ENCODE assay signal across 13 mouse cellular contexts in genomic region chr10:117144628-117145027, GRCm38 (mm10). TPM values are rescaled to one million over a fixed set of nuclear protein-coding genes. Genes with fewer than 3 reads are reported as not detected.
A peak's percentile ranks its signal among the peaks of the same experiment; 100 is the strongest.
DNase-seq lines count a peak whose midpoint lies in the region; ATAC-seq and TF ChIP-seq lines count a peak whose summit lies in the region.
"Had no signal": no experiment of that assay in that cellular context is flagged by ENCODE, and none has a peak within 500 bp of the region (broad histone marks: within the 10 kb centered on the region; RNA-seq: fewer than 3 reads in every experiment).

No protein-coding gene starts in this region.

- H3K36me3 ChIP-seq in heart, embryonic 13.5 days, result no peaks in the 10 kb centered on the region
- no peaks in the 10 kb centered on the region for H3K36me3 ChIP-seq in liver, adult 2 months (ENCODE audit: control insufficient read depth, insufficient read depth, low read length)
- H3K36me3 ChIP-seq in macrophage (ENCODE audit: inconsistent target), result no peaks in the 10 kb centered on the region

- H3K27ac ChIP-seq in heart, embryonic 13.5 days (replicated peaks), result peak overlapping the region; percentile 79
- H3K27ac ChIP-seq in liver, adult 2 months (replicated peaks; ENCODE audit: insufficient read depth, low read depth, low read length), result peak overlapping the region; percentile 39
- H3K27ac ChIP-seq in embryonic fibroblast, embryonic 13.5 days (ENCODE audit: insufficient read depth, low read length), result peak overlapping the region; percentile 15; the same call in 1 of the 2 replicates
- H3K27ac ChIP-seq in macrophage, result peak overlapping the region; percentile 24
- H3K27ac ChIP-seq: hindbrain, embryonic 10.5 days had no signal

- DNase-seq in heart, postnatal 4 days, result no peak
- peak; percentile 80 for DNase-seq in liver, adult 2 months (ENCODE audit: extremely low read depth, low read depth, low spot score)
- no peak for DNase-seq in liver
- DNase-seq in c-Kit-positive CD71-positive TER-119-positive erythroid progenitor cells, embryonic 14.5 days (ENCODE audit: low spot score), result no peak
- no peak for DNase-seq in spleen, postnatal 36 days (ENCODE audit: low spot score in 2 of 2)
- DNase-seq: adrenal gland, postnatal 36 days; cerebellum, adult 9-11 months; retina, postnatal 1 day; thymus, postnatal 14 days had no signal

- H3K27me3 ChIP-seq in heart, embryonic 13.5 days (replicated peaks), result no peaks in the 10 kb centered on the region
- H3K27me3 ChIP-seq in liver, adult 2 months (ENCODE audit: control insufficient read depth, insufficient read depth, low read length), result no peaks in the 10 kb centered on the region

- H3K9me3 ChIP-seq in heart, embryonic 13.5 days, result no peaks in the 10 kb centered on the region
- H3K9me3 ChIP-seq: hindbrain, embryonic 10.5 days had no signal

- peaks cover 67% of the 10 kb centered on the region for H3K4me1 ChIP-seq in heart, embryonic 13.5 days
- peaks cover 30% of the 10 kb centered on the region for H3K4me1 ChIP-seq in liver, adult 2 months (ENCODE audit: control insufficient read depth, insufficient read depth, low read length)
- peaks cover 12% of the 10 kb centered on the region for H3K4me1 ChIP-seq in embryonic fibroblast, embryonic 13.5 days (ENCODE audit: control insufficient read depth, insufficient read depth, low read length)

- 36% methylated on average over 6 of the region's 6 CpGs for WGBS in heart, embryonic 13.5 days
- WGBS in liver, adult 2 months, result 20% methylated on average over 6 of the region's 6 CpGs
- WGBS in macrophage (ENCODE audit: missing documents), result 5% methylated on average over 6 of the region's 6 CpGs

- H3K4me3 ChIP-seq in heart, embryonic 13.5 days, result peak overlapping the region; percentile 90
- H3K4me3 ChIP-seq in liver, adult 2 months (ENCODE audit: insufficient read depth, low read depth, low read length), result no peak overlapping the region
- no peak overlapping the region for H3K4me3 ChIP-seq in embryonic fibroblast, embryonic 13.5 days (ENCODE audit: insufficient read depth, low read length)
- H3K4me3 ChIP-seq in macrophage (ENCODE audit: inconsistent target), result no peak overlapping the region
- H3K4me3 ChIP-seq: hindbrain, embryonic 10.5 days had no signal

- peak overlapping the region; percentile 57 for H3K9ac ChIP-seq in heart, embryonic 13.5 days
- no peak overlapping the region for H3K9ac ChIP-seq in liver, adult 2 months (ENCODE audit: low read depth, low read length)

- H3K4me2 ChIP-seq in heart, embryonic 13.5 days, result peak overlapping the region; percentile 83

- TF ChIP-seq POLR2A in liver, adult 2 months (IDR thresholded peaks at IDR 0.05; ENCODE audit: extremely low read depth, insufficient read depth, low read length), result no peak
- no peak for TF ChIP-seq POLR2A in embryonic fibroblast, embryonic 13.5 days (IDR thresholded peaks at IDR 0.05; ENCODE audit: low read depth, low read length)

- no peak for TF ChIP-seq CTCF in liver, adult 2 months (IDR thresholded peaks at IDR 0.05; ENCODE audit: low read depth, low read length)
- TF ChIP-seq CTCF in embryonic fibroblast, embryonic 13.5 days (IDR thresholded peaks at IDR 0.05; ENCODE audit: borderline replicate concordance, insufficient read depth, low read length), result no peak

- H3K79me2 ChIP-seq in liver, adult 2 months (ENCODE audit: control insufficient read depth, insufficient read depth, low read length), result peaks cover 39% of the 10 kb centered on the region
- peaks cover 83% of the 10 kb centered on the region for H3K79me2 ChIP-seq in macrophage (ENCODE audit: inconsistent target)

- ATAC-seq in heart, embryonic 13.5 days (ENCODE audit: extremely low read depth, insufficient number of reproducible peaks, low FRiP score, low TSS enrichment), result no peak

RNA-seq across cellular contexts. Expression of gene Frs2, which starts 3.7 kb away (rescaled TPM):
- polyA plus RNA-seq in heart, embryonic 13.5 days (2015; fragmentation: Nextera tagmentation; extraction: Ambion mirVana), result 14.7 and 16.2 TPM in 2 replicates
- 10 to 100 TPM; 23.5 to 25.6 TPM for total RNA-seq in heart, postnatal 4 days (2021)
- total RNA-seq in liver, adult 2 months (2014; rRNA removed), result 11.1 and 15.2 TPM in 2 replicates
- 6.0 and 7.4 TPM in 2 replicates for polyA plus RNA-seq in liver, adult 2 months (2012; rRNA removed)
- polyA plus RNA-seq in embryonic fibroblast, embryonic 13.5 days (2011; ENCODE audit: insufficient read length, low read depth, missing spikeins), result 54.8 and 61.5 TPM in 2 replicates
- total RNA-seq in macrophage (2018; cell fraction: chromatin; rRNA removed), result 100 to 1,000 TPM in 7 of 26 experiments, 10 to 100 TPM in 19; 56.1 to 162 (median 80.2) TPM
- 10 to 100 TPM; 17.8 to 38.0 (median 21.4) TPM for total RNA-seq in macrophage (2018; cell fraction: cytosol; rRNA removed)
- 100 to 1,000 TPM in 3 of 26 experiments, 10 to 100 TPM in 23; 45.5 to 135 (median 59.9) TPM for total RNA-seq in macrophage (2018; cell fraction: nucleus; rRNA removed)
- polyA plus RNA-seq in macrophage (2018), result 10.7 to 14.5 TPM (median 13.7 TPM) in 3 replicates

Comparison
In these comparisons a context has a peak if more than half of its experiments do, and no peak if none do; other contexts are left out.
1. H3K27ac ChIP-seq: peak in every context shown above with its lines; median percentile 79 in heart, embryonic 13.5 days; 39 in liver, adult 2 months; 24 in macrophage; 15 in embryonic fibroblast, embryonic 13.5 days.